Mouse (Mus musculus): ENCODE measurements around the gene Fbxl12. TPM values are rescaled to one million over a fixed set of nuclear protein-coding genes. Genes with fewer than 3 reads are reported as not detected.

The Fbxl12 gene
- total RNA-seq, 1 experiment from 2014 or later: 15.3 TPM

Other genes starting within 250 kb of the Fbxl12 start
- 22.6 and 23.8 TPM in 2 replicates for gene Zfp26, start 184.6 kb downstream of the Fbxl12 start, total RNA-seq (2021)
- 20.5 and 22.1 TPM in 2 replicates for gene Zfp426, start 152.0 kb downstream of the Fbxl12 start, total RNA-seq (2021)
- gene Zfp266, start 123.3 kb downstream of the Fbxl12 start, total RNA-seq (2021): 44.0 and 46.2 TPM in 2 replicates
- gene Zfp846, start 63.5 kb downstream of the Fbxl12 start, total RNA-seq (2021): 9.2 and 10.8 TPM in 2 replicates
- gene Ubl5, start 1.9 kb downstream of the Fbxl12 start, total RNA-seq (2021): 308 TPM in 2 replicates
- gene Pin1, start 7.3 kb upstream of the Fbxl12 start, total RNA-seq (2021): 20.1 and 20.2 TPM in 2 replicates
- gene Olfm2, start 101.6 kb upstream of the Fbxl12 start, total RNA-seq (2021): 1.6 and 2.4 TPM in 2 replicates
- 114 and 117 TPM in 2 replicates for gene Col5a3, start 170.3 kb upstream of the Fbxl12 start, total RNA-seq (2021)
- not detected in 2 replicates for gene Rdh8, start 173.7 kb upstream of the Fbxl12 start, total RNA-seq (2021)
- 17.6 and 22.7 TPM in 2 replicates for gene A230050P20Rik, start 223.9 kb upstream of the Fbxl12 start, total RNA-seq (2021)
- gene Angptl6, start 235.0 kb upstream of the Fbxl12 start, total RNA-seq (2021): 3.4 and 5.3 TPM in 2 replicates
- gene Ppan, start 243.4 kb upstream of the Fbxl12 start, total RNA-seq (2021): 38.0 and 44.2 TPM in 2 replicates

Data from adrenal gland, postnatal 14 days (tissue).